Mouse (Mus musculus) lung, adult 2 months (tissue): ENCODE data around the gene B230217C12Rik.

Experiments
- CTCF ChIP-seq: fragments of 200-500 bp; IDR thresholded peaks from 2 replicates; pipeline ENCODE4 v1.5.1; 2011; ENCODE audit warnings: mild to moderate bottlenecking, low read length, control low read depth; ENCODE audit not compliant: insufficient read depth
- POLR2A ChIP-seq: fragments of 200-500 bp; IDR thresholded peaks from 2 replicates; pipeline ENCODE4 v1.6.1; 2011; ENCODE audit warnings: low read depth, mild to moderate bottlenecking, control low read depth, low read length, borderline replicate concordance; ENCODE audit errors: extremely low read depth

DNA sequence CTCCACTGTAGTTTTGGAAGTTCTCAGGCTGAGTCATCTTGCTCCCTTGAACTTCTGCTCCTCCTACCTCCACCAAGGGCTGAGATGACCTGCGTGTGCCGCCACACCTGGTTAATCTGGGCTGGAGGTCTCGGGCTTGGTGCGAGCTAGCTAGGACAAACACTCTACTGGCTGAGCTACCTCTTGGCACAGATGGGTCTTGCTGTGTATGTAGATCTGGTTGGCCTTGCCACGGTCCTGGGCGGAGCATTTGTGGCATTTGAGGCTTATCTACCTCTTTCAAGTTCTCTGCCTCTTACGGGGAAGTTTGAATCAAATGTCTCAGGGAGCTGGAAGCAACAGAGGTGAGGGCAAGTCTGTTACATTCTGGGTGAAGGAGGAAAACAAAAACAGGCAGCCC, 30.2 kb upstream of the B230217C12Rik start:
- TF ChIP-seq CTCF (no peak), POLR2A (no peak)
